Mouse (Mus musculus): ENCODE measurements at regions not wholly inside any gene's neighbourhood (a gene's known extent, or its start where the extent isn't known, plus 50 kb on each side); places are given as distances from the start of the nearest gene placed in this dataset.

GRCm38 (mm10) chr10:23413794-23414518, 63.4 kb upstream of the Eya4 start:
- TF ChIP-seq POLR2A (IDR thresholded peaks at IDR 0.05; ENCODE audit: insufficient read depth, low read depth, low read length) (no peak), CTCF (IDR thresholded peaks at IDR 0.05) (no peak)
